Mouse (Mus musculus): ENCODE measurements around the gene Slc5a4a. TPM values are rescaled to one million over a fixed set of nuclear protein-coding genes. Genes with fewer than 3 reads are reported as not detected.

Slc5a4a gene
- polyA plus RNA-seq, 1 experiment from 2014 or later: not detected

DNA sequence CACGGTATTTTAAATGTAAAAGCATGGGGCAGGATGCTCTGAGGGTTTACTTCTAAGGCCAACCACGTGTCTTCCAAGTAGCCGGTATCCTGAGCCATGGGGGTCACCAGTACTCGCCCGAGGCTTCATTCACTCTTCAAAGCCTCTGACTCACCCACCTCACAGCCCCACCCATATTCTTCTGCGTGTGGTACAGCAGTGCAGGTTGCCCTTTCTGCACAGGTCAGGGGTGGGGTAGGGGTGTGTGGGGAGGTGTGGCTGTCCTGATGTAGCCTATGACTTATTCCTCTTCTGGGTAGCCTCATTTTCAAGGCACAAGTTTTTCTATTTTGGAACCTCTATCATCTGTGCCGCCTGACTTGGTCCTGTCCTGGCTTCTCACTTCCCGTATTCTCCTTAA lies 405 bp upstream of the Slc5a4a start:
- no peak overlapping the region for H3K4me2 ChIP-seq (ENCODE audit: low read length)
- no peak overlapping the region for H3K4me3 ChIP-seq (ENCODE audit: control insufficient read depth in 1 of 2, insufficient read depth in 1 of 2, low read depth in 1 of 2, low read length in 2 of 2)
- H3K27me3 ChIP-seq (ENCODE audit: control insufficient read depth, insufficient read depth, low read length): no peaks in the 10 kb centered on the region
- no peak overlapping the region for H3K27ac ChIP-seq (replicated peaks in 1 of 2; ENCODE audit: control insufficient read depth in 1 of 2, insufficient read depth in 1 of 2, low read depth in 2 of 2, low read length in 2 of 2)
- no peaks in the 10 kb centered on the region for H3K36me3 ChIP-seq (ENCODE audit: control insufficient read depth, insufficient read depth, low read length)
- H3K9ac ChIP-seq (ENCODE audit: low read length): no peak overlapping the region
- no peak for ATAC-seq (ENCODE audit: insufficient number of reproducible peaks, insufficient read depth, low FRiP score, low read depth)
- 58% methylated on average over 8 of the region's 8 CpGs for WGBS
- H3K9me3 ChIP-seq (ENCODE audit: control insufficient read depth, low read length): no peaks in the 10 kb centered on the region
- H3K4me1 ChIP-seq (ENCODE audit: control insufficient read depth in 2 of 2, insufficient read depth in 2 of 2, low read length in 2 of 2): no peaks in the 10 kb centered on the region

DNA sequence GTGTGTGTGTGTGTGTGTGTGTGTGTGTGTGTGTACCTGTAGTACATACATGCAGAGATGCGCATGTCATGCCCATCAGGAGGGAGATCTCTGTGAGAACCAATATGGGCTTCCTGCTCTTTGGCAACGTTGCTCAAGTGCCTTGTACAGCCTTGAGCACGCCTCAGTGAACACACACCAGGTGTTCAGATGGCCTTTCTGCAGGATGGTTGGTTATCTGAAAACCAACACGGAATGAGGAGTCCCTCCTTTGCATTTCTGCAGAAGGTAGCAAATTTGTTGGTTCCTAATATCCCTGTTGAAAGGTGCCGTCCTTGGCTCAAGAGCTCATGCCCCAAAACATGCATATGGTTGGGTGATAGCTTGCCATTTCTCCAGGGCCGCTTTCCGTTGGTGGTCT lies 8.7 kb downstream of the Slc5a4a start:
- no peak for ATAC-seq (ENCODE audit: insufficient number of reproducible peaks, insufficient read depth, low FRiP score, low read depth)
- 81% methylated on average over 7 of the region's 7 CpGs for WGBS
- H3K4me1 ChIP-seq (ENCODE audit: control insufficient read depth in 2 of 2, insufficient read depth in 2 of 2, low read length in 2 of 2): no peaks in the 10 kb centered on the region
- no peaks in the 10 kb centered on the region for H3K9me3 ChIP-seq (ENCODE audit: control insufficient read depth, low read length)
- no peak overlapping the region for H3K4me2 ChIP-seq (ENCODE audit: low read length)
- no peak overlapping the region for H3K4me3 ChIP-seq (ENCODE audit: control insufficient read depth in 1 of 2, insufficient read depth in 1 of 2, low read depth in 1 of 2, low read length in 2 of 2)
- no peaks in the 10 kb centered on the region for H3K36me3 ChIP-seq (ENCODE audit: control insufficient read depth, insufficient read depth, low read length)
- no peak overlapping the region for H3K27ac ChIP-seq (replicated peaks in 1 of 2; ENCODE audit: control insufficient read depth in 1 of 2, insufficient read depth in 1 of 2, low read depth in 2 of 2, low read length in 2 of 2)
- no peak overlapping the region for H3K9ac ChIP-seq (ENCODE audit: low read length)
- H3K27me3 ChIP-seq (ENCODE audit: control insufficient read depth, insufficient read depth, low read length): no peaks in the 10 kb centered on the region

- Histone ChIP-seq H3K4me3 (ENCODE audit: control insufficient read depth in 1 of 2, insufficient read depth in 1 of 2, low read depth in 1 of 2, low read length in 2 of 2) (no peak overlapping the region), H3K36me3 (ENCODE audit: control insufficient read depth, insufficient read depth, low read length) (no peaks in the 10 kb centered on the region), H3K9ac (ENCODE audit: low read length) (no peak overlapping the region), H3K4me1 (ENCODE audit: control insufficient read depth in 2 of 2, insufficient read depth in 2 of 2, low read length in 2 of 2) (no peaks in the 10 kb centered on the region), H3K4me2 (ENCODE audit: low read length) (no peak overlapping the region), H3K9me3 (ENCODE audit: control insufficient read depth, low read length) (no peaks in the 10 kb centered on the region), H3K27ac (replicated peaks in 1 of 2; ENCODE audit: control insufficient read depth in 1 of 2, insufficient read depth in 1 of 2, low read depth in 2 of 2, low read length in 2 of 2) (no peak overlapping the region), H3K27me3 (ENCODE audit: control insufficient read depth, insufficient read depth, low read length) (no peaks in the 10 kb centered on the region)
- no peak for ATAC-seq (ENCODE audit: insufficient number of reproducible peaks, insufficient read depth, low FRiP score, low read depth)
- WGBS: 70% methylated on average over 5 of the region's 5 CpGs
Observed at GRCm38 (mm10) chr10:76157528-76157927, 10.3 kb downstream of the Slc5a4a start.

- Histone ChIP-seq H3K27ac (replicated peaks in 1 of 2; ENCODE audit: control insufficient read depth in 1 of 2, insufficient read depth in 1 of 2, low read depth in 2 of 2, low read length in 2 of 2) (no peak overlapping the region), H3K4me2 (ENCODE audit: low read length) (no peak overlapping the region), H3K4me1 (ENCODE audit: control insufficient read depth in 2 of 2, insufficient read depth in 2 of 2, low read length in 2 of 2) (no peaks in the 10 kb centered on the region), H3K36me3 (ENCODE audit: control insufficient read depth, insufficient read depth, low read length) (no peaks in the 10 kb centered on the region), H3K4me3 (ENCODE audit: control insufficient read depth in 1 of 2, insufficient read depth in 1 of 2, low read depth in 1 of 2, low read length in 2 of 2) (no peak overlapping the region), H3K27me3 (ENCODE audit: control insufficient read depth, insufficient read depth, low read length) (no peaks in the 10 kb centered on the region), H3K9me3 (ENCODE audit: control insufficient read depth, low read length) (no peaks in the 10 kb centered on the region), H3K9ac (ENCODE audit: low read length) (no peak overlapping the region)
- 55% methylated on average over 1 of the region's 1 CpGs for WGBS
- no peak for ATAC-seq (ENCODE audit: insufficient number of reproducible peaks, insufficient read depth, low FRiP score, low read depth)
Observed at GRCm38 (mm10) chr10:76158009-76158408, 10.8 kb downstream of the Slc5a4a start.

GRCm38 (mm10) chr10:76174899-76175298 lies 27.6 kb downstream of the Slc5a4a start:
- ATAC-seq (ENCODE audit: insufficient number of reproducible peaks, insufficient read depth, low FRiP score, low read depth): no peak
- Histone ChIP-seq H3K9ac (ENCODE audit: low read length) (no peak overlapping the region), H3K36me3 (ENCODE audit: control insufficient read depth, insufficient read depth, low read length) (no peaks in the 10 kb centered on the region), H3K27ac (replicated peaks in 1 of 2; ENCODE audit: control insufficient read depth in 1 of 2, insufficient read depth in 1 of 2, low read depth in 2 of 2, low read length in 2 of 2) (no peak overlapping the region), H3K9me3 (ENCODE audit: control insufficient read depth, low read length) (no peaks in the 10 kb centered on the region), H3K27me3 (ENCODE audit: control insufficient read depth, insufficient read depth, low read length) (no peaks in the 10 kb centered on the region; the same call in 1 of the 2 replicates), H3K4me3 (ENCODE audit: control insufficient read depth in 1 of 2, insufficient read depth in 1 of 2, low read depth in 1 of 2, low read length in 2 of 2) (no peak overlapping the region), H3K4me1 (ENCODE audit: control insufficient read depth in 2 of 2, insufficient read depth in 2 of 2, low read length in 2 of 2) (no peaks in the 10 kb centered on the region), H3K4me2 (ENCODE audit: low read length) (no peak overlapping the region)
- 29% methylated on average over 2 of the region's 2 CpGs for WGBS

GRCm38 (mm10) chr10:76185216-76185615 lies 38.0 kb downstream of the Slc5a4a start:
- H3K9me3 ChIP-seq (ENCODE audit: control insufficient read depth, low read length): no peaks in the 10 kb centered on the region
- peaks cover 6% of the 10 kb centered on the region for H3K27me3 ChIP-seq (ENCODE audit: control insufficient read depth, insufficient read depth, low read length)
- H3K4me3 ChIP-seq (ENCODE audit: control insufficient read depth in 1 of 2, insufficient read depth in 1 of 2, low read depth in 1 of 2, low read length in 2 of 2): no peak overlapping the region
- no peaks in the 10 kb centered on the region for H3K4me1 ChIP-seq (ENCODE audit: control insufficient read depth in 2 of 2, insufficient read depth in 2 of 2, low read length in 2 of 2)
- H3K4me2 ChIP-seq (ENCODE audit: low read length): no peak overlapping the region
- ATAC-seq (ENCODE audit: insufficient number of reproducible peaks, insufficient read depth, low FRiP score, low read depth): no peak
- H3K9ac ChIP-seq (ENCODE audit: low read length): no peak overlapping the region
- 78% methylated on average over 4 of the region's 4 CpGs for WGBS
- no peak overlapping the region for H3K27ac ChIP-seq (replicated peaks in 1 of 2; ENCODE audit: control insufficient read depth in 1 of 2, insufficient read depth in 1 of 2, low read depth in 2 of 2, low read length in 2 of 2)
- no peaks in the 10 kb centered on the region for H3K36me3 ChIP-seq (ENCODE audit: control insufficient read depth, insufficient read depth, low read length)

DNA sequence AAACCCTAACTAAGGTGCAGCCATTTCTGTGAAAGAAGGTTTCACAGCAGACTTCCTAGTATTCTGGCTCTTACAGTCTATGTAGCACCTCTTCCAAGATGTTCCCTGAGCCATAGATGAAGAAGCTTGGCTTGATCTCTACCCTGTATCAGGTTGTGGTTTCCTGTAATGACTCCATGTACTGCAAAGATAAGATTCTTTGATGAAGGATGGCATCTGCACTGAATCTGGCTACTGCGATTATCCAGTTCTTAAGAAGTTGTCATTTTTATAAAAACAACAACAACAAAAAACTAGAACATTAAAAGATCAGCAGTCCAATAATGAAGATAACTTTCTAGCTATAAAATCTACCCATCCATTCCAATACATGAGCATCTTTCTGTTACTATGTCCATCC lies 40.8 kb downstream of the Slc5a4a start:
- no peaks in the 10 kb centered on the region for H3K36me3 ChIP-seq (ENCODE audit: control insufficient read depth, insufficient read depth, low read length)
- no peak overlapping the region for H3K4me2 ChIP-seq (ENCODE audit: low read length)
- no peaks in the 10 kb centered on the region for H3K9me3 ChIP-seq (ENCODE audit: control insufficient read depth, low read length)
- H3K27ac ChIP-seq (replicated peaks in 1 of 2; ENCODE audit: control insufficient read depth in 1 of 2, insufficient read depth in 1 of 2, low read depth in 2 of 2, low read length in 2 of 2): no peak overlapping the region
- H3K4me1 ChIP-seq (ENCODE audit: control insufficient read depth in 2 of 2, insufficient read depth in 2 of 2, low read length in 2 of 2): no peaks in the 10 kb centered on the region
- H3K4me3 ChIP-seq (ENCODE audit: control insufficient read depth in 1 of 2, insufficient read depth in 1 of 2, low read depth in 1 of 2, low read length in 2 of 2): no peak overlapping the region
- WGBS: 90% methylated on average over 1 of the region's 1 CpGs
- H3K27me3 ChIP-seq (ENCODE audit: control insufficient read depth, insufficient read depth, low read length): peaks cover 6% of the 10 kb centered on the region
- no peak overlapping the region for H3K9ac ChIP-seq (ENCODE audit: low read length)
- no peak for ATAC-seq (ENCODE audit: insufficient number of reproducible peaks, insufficient read depth, low FRiP score, low read depth)

GRCm38 (mm10) chr10:76201416-76201815 lies 54.2 kb downstream of the Slc5a4a start:
- H3K36me3 ChIP-seq (ENCODE audit: control insufficient read depth, insufficient read depth, low read length): peaks cover 1% of the 10 kb centered on the region; the same call in 1 of the 2 replicates
- H3K27ac ChIP-seq (replicated peaks in 1 of 2; ENCODE audit: control insufficient read depth in 1 of 2, insufficient read depth in 1 of 2, low read depth in 2 of 2, low read length in 2 of 2): no peak overlapping the region
- H3K4me2 ChIP-seq (ENCODE audit: low read length): no peak overlapping the region
- H3K9me3 ChIP-seq (ENCODE audit: control insufficient read depth, low read length): no peaks in the 10 kb centered on the region
- H3K4me1 ChIP-seq (ENCODE audit: control insufficient read depth in 2 of 2, insufficient read depth in 2 of 2, low read length in 2 of 2): no peaks in the 10 kb centered on the region
- no peak for ATAC-seq (ENCODE audit: insufficient number of reproducible peaks, insufficient read depth, low FRiP score, low read depth)
- no peaks in the 10 kb centered on the region for H3K27me3 ChIP-seq (ENCODE audit: control insufficient read depth, insufficient read depth, low read length)
- no peak overlapping the region for H3K4me3 ChIP-seq (ENCODE audit: control insufficient read depth in 1 of 2, insufficient read depth in 1 of 2, low read depth in 1 of 2, low read length in 2 of 2)
- H3K9ac ChIP-seq (ENCODE audit: low read length): no peak overlapping the region
- WGBS: 76% methylated on average over 3 of the region's 3 CpGs
